23 mouse cellular contexts compared by ENCODE assay signal in genomic region chr9:47127756-47128424, GRCm38 (mm10).
DNase-seq lines count a peak whose midpoint lies in the region; ATAC-seq and TF ChIP-seq lines count a peak whose summit lies in the region.
"Had no signal": no experiment of that assay in that cellular context is flagged by ENCODE, and none has a peak within 500 bp of the region (broad histone marks: within the 10 kb centered on the region; RNA-seq: fewer than 3 reads in every experiment).

No protein-coding gene starts in this region.

- H3K9me3 ChIP-seq in hindbrain, postnatal 0 days (ENCODE audit: low read length): no peaks in the 10 kb centered on the region
- no peaks in the 10 kb centered on the region for H3K9me3 ChIP-seq in hindbrain, embryonic 11.5 days (ENCODE audit: control insufficient read depth, low read length)
- no peaks in the 10 kb centered on the region for H3K9me3 ChIP-seq in midbrain, embryonic 11.5 days (ENCODE audit: control insufficient read depth, low read length)
- no peaks in the 10 kb centered on the region for H3K9me3 ChIP-seq in midbrain, postnatal 0 days (ENCODE audit: low read length)
- no peaks in the 10 kb centered on the region for H3K9me3 ChIP-seq in MEL (replicated peaks; ENCODE audit: insufficient read depth, low read length)
- no peaks in the 10 kb centered on the region for H3K9me3 ChIP-seq in neural tube, embryonic 15.5 days (replicated peaks)
- H3K9me3 ChIP-seq: embryonic facial prominence, embryonic 10.5 days; heart, embryonic 15.5 days; limb, embryonic 10.5 days; liver, embryonic 15.5 days; midbrain, embryonic 10.5 days had no signal

- no peak for TF ChIP-seq CTCF in hindbrain, postnatal 0 days (IDR thresholded peaks at IDR 0.05; ENCODE audit: low read depth)
- TF ChIP-seq CTCF in midbrain, postnatal 0 days (IDR thresholded peaks at IDR 0.05): no peak
- TF ChIP-seq CTCF in MEL (IDR thresholded peaks at IDR 0.05 in 2 of 3, conservative IDR thresholded peaks at IDR 0.05 in 1 of 3; ENCODE audit: control insufficient read depth in 1 of 3, insufficient read depth in 1 of 3, low read depth in 2 of 3, low read length in 3 of 3, poor library complexity in 1 of 3, severe bottlenecking in 1 of 3): no peak
- no peak for TF ChIP-seq CTCF in brain, embryonic 14.5 days (IDR thresholded peaks at IDR 0.05; ENCODE audit: borderline replicate concordance, extremely low read depth, insufficient read depth, insufficient read length)

- peak in 1 of 2 experiments; percentile 84 for TF ChIP-seq EP300 in MEL (IDR thresholded peaks at IDR 0.05; ENCODE audit: low read depth in 1 of 2, low read length in 2 of 2)

- TF ChIP-seq RAD21 in MEL (IDR thresholded peaks at IDR 0.05; ENCODE audit: low read depth, low read length): no peak

- H3K4me3 ChIP-seq in hindbrain, postnatal 0 days (ENCODE audit: low read length): no peak overlapping the region
- H3K4me3 ChIP-seq in hindbrain, embryonic 11.5 days (ENCODE audit: low read depth, low read length): no peak overlapping the region
- no peak overlapping the region for H3K4me3 ChIP-seq in midbrain, embryonic 11.5 days (ENCODE audit: low read depth, low read length)
- H3K4me3 ChIP-seq in midbrain, postnatal 0 days (ENCODE audit: low read depth, low read length): no peak overlapping the region
- H3K4me3 ChIP-seq in MEL (ENCODE audit: control insufficient read depth in 1 of 2, insufficient read depth in 1 of 2, low read depth in 2 of 2, low read length in 2 of 2): no peak overlapping the region
- H3K4me3 ChIP-seq in neural tube, embryonic 15.5 days (replicated peaks): no peak overlapping the region
- H3K4me3 ChIP-seq: embryonic facial prominence, embryonic 10.5 days; gastrocnemius, adult 2 months; heart, embryonic 15.5 days; limb, embryonic 10.5 days; liver, embryonic 15.5 days; midbrain, embryonic 10.5 days had no signal

- no peaks in the 10 kb centered on the region for H3K79me2 ChIP-seq in MEL (ENCODE audit: control insufficient read depth, insufficient read depth, low read length, poor library complexity)

- no peak for ATAC-seq in hindbrain, postnatal 0 days
- ATAC-seq in hindbrain, embryonic 11.5 days (ENCODE audit: low FRiP score): no peak
- ATAC-seq in midbrain, embryonic 11.5 days (ENCODE audit: low FRiP score): no peak
- no peak for ATAC-seq in midbrain, postnatal 0 days (ENCODE audit: low FRiP score)
- ATAC-seq in neural tube, embryonic 15.5 days (ENCODE audit: low FRiP score): no peak
- ATAC-seq: lung, postnatal 0 days had no signal

- DNase-seq in hindbrain, postnatal 0 days (ENCODE audit: low spot score): peak; percentile 33
- no peak for DNase-seq in hindbrain, embryonic 11.5 days (ENCODE audit: low spot score)
- peak; percentile 26 for DNase-seq in midbrain, embryonic 11.5 days (ENCODE audit: low spot score, missing footprints)
- no peak for DNase-seq in midbrain, postnatal 0 days (ENCODE audit: low spot score)
- peak; percentile 65 for DNase-seq in MEL (ENCODE audit: low read depth, low spot score)
- peak; percentile 67 for DNase-seq in brain, embryonic 14.5 days (ENCODE audit: low read depth)
- DNase-seq: adrenal gland, adult 8-10 months; B cell, adult 2 months; cerebellum, adult 2 months; gastrocnemius, adult 2 months; heart, postnatal 36 days; kidney, adult 9 months; liver had no signal

- 54% methylated on average over 11 of the region's 11 CpGs for WGBS in hindbrain, postnatal 0 days
- 94% methylated on average over 11 of the region's 11 CpGs for WGBS in hindbrain, embryonic 11.5 days
- WGBS in midbrain, embryonic 11.5 days: 93% methylated on average over 11 of the region's 11 CpGs
- 81% methylated on average over 11 of the region's 11 CpGs for WGBS in midbrain, postnatal 0 days
- WGBS in neural tube, embryonic 15.5 days: 74% methylated on average over 11 of the region's 11 CpGs

- H3K9ac ChIP-seq in hindbrain, postnatal 0 days (replicated peaks; ENCODE audit: low read length): no peak overlapping the region
- no peak overlapping the region for H3K9ac ChIP-seq in hindbrain, embryonic 11.5 days (ENCODE audit: low read depth, low read length)
- no peak overlapping the region for H3K9ac ChIP-seq in midbrain, embryonic 11.5 days (ENCODE audit: low read length)
- no peak overlapping the region for H3K9ac ChIP-seq in midbrain, postnatal 0 days (replicated peaks; ENCODE audit: low read length, poor library complexity, severe bottlenecking)
- no peak overlapping the region for H3K9ac ChIP-seq in MEL (ENCODE audit: control insufficient read depth, low read depth, low read length, poor library complexity, severe bottlenecking)
- H3K9ac ChIP-seq in neural tube, embryonic 15.5 days (replicated peaks): no peak overlapping the region
- H3K9ac ChIP-seq: heart, embryonic 15.5 days; hindbrain, embryonic 14.5 days; liver, embryonic 15.5 days had no signal

- no peak overlapping the region for H3K27ac ChIP-seq in hindbrain, postnatal 0 days
- no peak overlapping the region for H3K27ac ChIP-seq in hindbrain, embryonic 11.5 days (ENCODE audit: low read depth, low read length)
- H3K27ac ChIP-seq in midbrain, embryonic 11.5 days (ENCODE audit: low read depth, low read length): no peak overlapping the region
- H3K27ac ChIP-seq in midbrain, postnatal 0 days (ENCODE audit: low read depth, low read length): no peak overlapping the region
- H3K27ac ChIP-seq in MEL (ENCODE audit: control insufficient read depth, low read depth, low read length): no peak overlapping the region
- no peak overlapping the region for H3K27ac ChIP-seq in neural tube, embryonic 15.5 days (replicated peaks)
- H3K27ac ChIP-seq: embryonic facial prominence, embryonic 10.5 days; gastrocnemius, adult 2 months; heart, embryonic 15.5 days; hindbrain, embryonic 14.5 days; limb, embryonic 10.5 days; liver, embryonic 15.5 days; midbrain, embryonic 10.5 days had no signal

- H3K4me2 ChIP-seq in hindbrain, postnatal 0 days (ENCODE audit: low read depth, low read length): no peak overlapping the region
- no peak overlapping the region for H3K4me2 ChIP-seq in hindbrain, embryonic 11.5 days (replicated peaks; ENCODE audit: low read depth, low read length)
- no peak overlapping the region for H3K4me2 ChIP-seq in midbrain, embryonic 11.5 days
- H3K4me2 ChIP-seq in midbrain, postnatal 0 days (ENCODE audit: low read depth, low read length, poor library complexity, severe bottlenecking): no peak overlapping the region
- H3K4me2 ChIP-seq in neural tube, embryonic 15.5 days: no peak overlapping the region
- H3K4me2 ChIP-seq: heart, embryonic 15.5 days; hindbrain, embryonic 14.5 days; liver, embryonic 15.5 days had no signal

- no peaks in the 10 kb centered on the region for H3K27me3 ChIP-seq in hindbrain, postnatal 0 days (ENCODE audit: insufficient read depth, low read length)
- H3K27me3 ChIP-seq in hindbrain, embryonic 11.5 days (ENCODE audit: control insufficient read depth, insufficient read depth, low read length): no peaks in the 10 kb centered on the region
- no peaks in the 10 kb centered on the region for H3K27me3 ChIP-seq in midbrain, embryonic 11.5 days (ENCODE audit: control insufficient read depth, insufficient read depth, low read length)
- H3K27me3 ChIP-seq in midbrain, postnatal 0 days (ENCODE audit: insufficient read depth, low read length): no peaks in the 10 kb centered on the region
- no peaks in the 10 kb centered on the region for H3K27me3 ChIP-seq in MEL (ENCODE audit: control insufficient read depth in 1 of 2, insufficient read depth in 2 of 2, low read length in 2 of 2)
- H3K27me3 ChIP-seq in neural tube, embryonic 15.5 days (replicated peaks): no peaks in the 10 kb centered on the region
- H3K27me3 ChIP-seq: CH12.LX; liver, embryonic 15.5 days had no signal

- H3K4me1 ChIP-seq in hindbrain, postnatal 0 days (ENCODE audit: insufficient read depth, low read length): no peaks in the 10 kb centered on the region
- H3K4me1 ChIP-seq in hindbrain, embryonic 11.5 days (replicated peaks; ENCODE audit: control insufficient read depth, insufficient read depth, low read length): no peaks in the 10 kb centered on the region
- H3K4me1 ChIP-seq in midbrain, embryonic 11.5 days (ENCODE audit: control insufficient read depth, insufficient read depth, low read length): no peaks in the 10 kb centered on the region
- no peaks in the 10 kb centered on the region for H3K4me1 ChIP-seq in midbrain, postnatal 0 days (ENCODE audit: insufficient read depth, low read length)
- peaks cover 0 to 22% of the 10 kb centered on the region in 2 experiments; a peak in 3 of 4 replicates for H3K4me1 ChIP-seq in MEL (ENCODE audit: control insufficient read depth in 1 of 2, insufficient read depth in 2 of 2, low read length in 2 of 2)
- 0 out of 2 replicates have a peak, but pooled peaks cover 3% of the 10 kb centered on the region for H3K4me1 ChIP-seq in neural tube, embryonic 15.5 days
- H3K4me1 ChIP-seq: embryonic facial prominence, embryonic 10.5 days; heart, embryonic 15.5 days; limb, embryonic 10.5 days; midbrain, embryonic 10.5 days had no signal

- H3K36me3 ChIP-seq in hindbrain, postnatal 0 days (ENCODE audit: insufficient read depth, low read length): no peaks in the 10 kb centered on the region
- no peaks in the 10 kb centered on the region for H3K36me3 ChIP-seq in hindbrain, embryonic 11.5 days (ENCODE audit: control insufficient read depth, insufficient read depth, low read length)
- H3K36me3 ChIP-seq in midbrain, embryonic 11.5 days (ENCODE audit: control insufficient read depth, insufficient read depth, low read length): no peaks in the 10 kb centered on the region
- no peaks in the 10 kb centered on the region for H3K36me3 ChIP-seq in midbrain, postnatal 0 days (ENCODE audit: insufficient read depth, low read length)
- H3K36me3 ChIP-seq in MEL (ENCODE audit: control insufficient read depth in 1 of 2, insufficient read depth in 2 of 2, low read length in 2 of 2): peaks cover 0 to 24% of the 10 kb centered on the region in 2 experiments; a peak in 2 of 4 replicates
- no peaks in the 10 kb centered on the region for H3K36me3 ChIP-seq in neural tube, embryonic 15.5 days
- H3K36me3 ChIP-seq: embryonic facial prominence, embryonic 10.5 days; G1E; heart, embryonic 15.5 days; limb, embryonic 10.5 days; liver, embryonic 15.5 days; midbrain, embryonic 10.5 days had no signal

- no peak for TF ChIP-seq POLR2A in MEL (IDR thresholded peaks at IDR 0.05; ENCODE audit: control insufficient read depth in 1 of 2, insufficient read depth in 1 of 2, low read depth in 1 of 2, low read length in 2 of 2, poor library complexity in 1 of 2)
- no peak for TF ChIP-seq POLR2A in brain, embryonic 14.5 days (IDR thresholded peaks at IDR 0.05; ENCODE audit: borderline replicate concordance, extremely low read depth, insufficient read depth, insufficient read length, poor library complexity, severe bottlenecking)

TF ChIP-seq in MEL, 35 proteins besides CTCF, POLR2A, EP300 and RAD21 (continues in another document):
- TF ChIP-seq MYC (IDR thresholded peaks at IDR 0.05; ENCODE audit: low read depth, low read length) (no peak), TCF12 (IDR thresholded peaks at IDR 0.05; ENCODE audit: low read depth, low read length) (peak; percentile 88), GATA1 (IDR thresholded peaks at IDR 0.05; ENCODE audit: low read depth, low read length) (peak; percentile 54), NELFE (IDR thresholded peaks at IDR 0.05; ENCODE audit: low read depth, low read length) (no peak), RCOR1 (IDR thresholded peaks at IDR 0.05; ENCODE audit: low read depth, low read length) (peak; percentile 93), MAZ (IDR thresholded peaks at IDR 0.05; ENCODE audit: low read depth, low read length) (no peak)

Comparison
In these comparisons a context has a peak if more than half of its experiments do, and no peak if none do; other contexts are left out.
1. DNase-seq: peak in hindbrain, postnatal 0 days (single experiment), midbrain, embryonic 11.5 days (single experiment), MEL (single experiment) and brain, embryonic 14.5 days (single experiment); none in hindbrain, embryonic 11.5 days (single experiment) and midbrain, postnatal 0 days (single experiment).